Mouse (Mus musculus): Measurements from ENCODE around the gene Bpifb2. TPM values are rescaled to one million over a fixed set of nuclear protein-coding genes. Genes with fewer than 3 reads are reported as not detected.

Bpifb2 gene
- polyA plus RNA-seq, 1 experiment: not detected

GRCm38 (mm10) chr2:153937843-153938242 is 63.0 kb downstream of the Bpifb2 start, which contains the start of gene Bpifb4:
Bpifb4 (plus strand) TSS chr2:153938212.
- Histone ChIP-seq H3K4me3 (replicated peaks; ENCODE audit: control insufficient read depth, low read depth, low read length) (no peak within 1 kb of the TSS), H3K27ac (ENCODE audit: control insufficient read depth, insufficient read depth, low read depth, low read length, poor library complexity) (no peak within 1 kb of the TSS), H3K4me1 (ENCODE audit: control insufficient read depth, insufficient read depth, low read length) (no peaks in the 10 kb centered on the region)
- 2% methylated on average over 5 of the region's 5 CpGs for WGBS
- TF ChIP-seq CTCF (IDR thresholded peaks at IDR 0.05; ENCODE audit: control insufficient read depth, insufficient read depth, low read length): no peak
- no peak for TF ChIP-seq POLR2A (IDR thresholded peaks at IDR 0.05; ENCODE audit: borderline replicate concordance, control insufficient read depth, low read depth, low read length)

DNA sequence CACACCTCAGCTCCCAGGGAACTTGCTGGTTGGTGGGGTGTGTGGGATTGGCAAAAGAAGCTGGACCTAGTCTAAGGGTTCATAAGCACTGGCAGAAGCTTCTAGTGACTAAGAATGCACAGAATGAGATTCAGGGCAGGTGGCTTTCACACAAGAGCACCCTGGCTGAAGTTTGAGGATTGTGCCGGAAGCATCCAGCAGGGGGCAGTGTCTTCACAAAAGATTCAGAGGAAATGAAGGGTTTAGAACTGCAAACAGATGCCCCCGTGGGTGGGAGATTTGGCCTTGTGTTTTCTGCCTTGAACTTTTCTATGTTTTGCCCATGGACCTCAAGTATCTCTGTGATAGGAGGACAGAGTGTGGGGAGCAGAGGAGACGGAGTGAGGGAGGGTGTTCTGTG is 68.7 kb downstream of the Bpifb2 start:
- no peak for TF ChIP-seq POLR2A (IDR thresholded peaks at IDR 0.05; ENCODE audit: borderline replicate concordance, control insufficient read depth, low read depth, low read length)
- peak; percentile 70 for TF ChIP-seq CTCF (IDR thresholded peaks at IDR 0.05; ENCODE audit: control insufficient read depth, insufficient read depth, low read length)
- 26% methylated on average over 3 of the region's 3 CpGs for WGBS
- H3K27ac ChIP-seq (ENCODE audit: control insufficient read depth, insufficient read depth, low read depth, low read length, poor library complexity): no peak overlapping the region
- H3K4me1 ChIP-seq (ENCODE audit: control insufficient read depth, insufficient read depth, low read length): no peaks in the 10 kb centered on the region
- H3K4me3 ChIP-seq (replicated peaks; ENCODE audit: control insufficient read depth, low read depth, low read length): no peak overlapping the region

- TF ChIP-seq POLR2A (IDR thresholded peaks at IDR 0.05; ENCODE audit: borderline replicate concordance, control insufficient read depth, low read depth, low read length) (no peak), CTCF (IDR thresholded peaks at IDR 0.05; ENCODE audit: control insufficient read depth, insufficient read depth, low read length) (no peak)
- Histone ChIP-seq H3K4me1 (ENCODE audit: control insufficient read depth, insufficient read depth, low read length) (no peaks in the 10 kb centered on the region), H3K27ac (ENCODE audit: control insufficient read depth, insufficient read depth, low read depth, low read length, poor library complexity) (no peak overlapping the region), H3K4me3 (replicated peaks; ENCODE audit: control insufficient read depth, low read depth, low read length) (no peak overlapping the region)
- 75% methylated on average over 8 of the region's 8 CpGs for WGBS
Observed at GRCm38 (mm10) chr2:153944567-153944966, 69.7 kb downstream of the Bpifb2 start.

Other genes with a start within 250 kb of the Bpifb2 start
- 16.0 and 22.0 TPM in 2 replicates for gene Commd7, start 242.3 kb upstream of the Bpifb2 start, polyA plus RNA-seq (2011; ENCODE audit: insufficient read depth, insufficient read length, low replicate concordance, missing spikeins)
- 2.3 and 4.5 TPM in 2 replicates for gene Dnmt3b, start 225.6 kb upstream of the Bpifb2 start, polyA plus RNA-seq (2011; ENCODE audit: insufficient read depth, insufficient read length, low replicate concordance, missing spikeins)
- gene Dnmt3c, start 178.4 kb upstream of the Bpifb2 start, polyA plus RNA-seq (2011; ENCODE audit: insufficient read depth, insufficient read length, low replicate concordance, missing spikeins): not detected in 2 replicates
- gene Mapre1, start 133.8 kb upstream of the Bpifb2 start, polyA plus RNA-seq (2011; ENCODE audit: insufficient read depth, insufficient read length, low replicate concordance, missing spikeins): 28.0 and 32.4 TPM in 2 replicates
- gene Efcab8, start 95.1 kb upstream of the Bpifb2 start, polyA plus RNA-seq (2011; ENCODE audit: insufficient read depth, insufficient read length, low replicate concordance, missing spikeins): 1.4 TPM in 1 of 2 replicates, not detected in the other
- gene Sun5, start 4.0 kb upstream of the Bpifb2 start, polyA plus RNA-seq (2011; ENCODE audit: insufficient read depth, insufficient read length, low replicate concordance, missing spikeins): not detected in 2 replicates
- gene Bpifb6, start 25.3 kb downstream of the Bpifb2 start, polyA plus RNA-seq (2011; ENCODE audit: insufficient read depth, insufficient read length, low replicate concordance, missing spikeins): not detected in 2 replicates
- not detected in 2 replicates for gene Bpifb3, start 43.2 kb downstream of the Bpifb2 start, polyA plus RNA-seq (2011; ENCODE audit: insufficient read depth, insufficient read length, low replicate concordance, missing spikeins)
- not detected in 2 replicates for gene Bpifb4, start 63.2 kb downstream of the Bpifb2 start, polyA plus RNA-seq (2011; ENCODE audit: insufficient read depth, insufficient read length, low replicate concordance, missing spikeins)
- not detected in 2 replicates for gene Bpifa6, start 99.9 kb downstream of the Bpifb2 start, polyA plus RNA-seq (2011; ENCODE audit: insufficient read depth, insufficient read length, low replicate concordance, missing spikeins)
- gene Bpifa2, start 133.2 kb downstream of the Bpifb2 start, polyA plus RNA-seq (2011; ENCODE audit: insufficient read depth, insufficient read length, low replicate concordance, missing spikeins): not detected in 2 replicates

Measured in bone marrow, adult 2 months (tissue).